Mouse (Mus musculus) CD8-positive naive resting alpha-beta T cell, adult 2 months (primary cell): ENCODE results near the gene Myo1a.
"Not testable (repeated sequence)": the region's sequence is repeated elsewhere in the genome, so short reads cannot be mapped to it uniquely, and the experiment has no call there.

Source experiments
- DNase-seq, 2 experiments: peaks; one replicate each; pipeline ENCODE4 v3.0.0; 2022; ENCODE audit warnings: low read depth in 2 of 2, low spot score in 2 of 2

Gene Myo1a

GRCm38 (mm10) chr10:127704766-127705220 is at the start of gene Myo1a:
Gene Myo1a (plus strand): TSS chr10:127705170.
- no peak for DNase-seq

- not testable (repeated sequence) for DNase-seq
Measured at GRCm38 (mm10) chr10:127657617-127658016, 47.4 kb upstream of the Myo1a start.

GRCm38 (mm10) chr10:127658076-127658475 is 46.9 kb upstream of the Myo1a start:
- no peak for DNase-seq

- no peak for DNase-seq
Measured at GRCm38 (mm10) chr10:127659551-127659950, 45.4 kb upstream of the Myo1a start.

- DNase-seq, result no peak
Measured at GRCm38 (mm10) chr10:127661291-127661914, 43.6 kb upstream of the Myo1a start.

- DNase-seq, result peak; percentile 51 to 59
Measured at GRCm38 (mm10) chr10:127661915-127662663, 42.9 kb upstream of the Myo1a start.

GRCm38 (mm10) chr10:127662666-127663253 is 42.2 kb upstream of the Myo1a start:
- DNase-seq, result peak in 1 of 2 experiments; percentile 29

GRCm38 (mm10) chr10:127663590-127663989 is 41.4 kb upstream of the Myo1a start:
- DNase-seq, result no peak

GRCm38 (mm10) chr10:127664166-127664565 is 40.8 kb upstream of the Myo1a start:
- no peak for DNase-seq

GRCm38 (mm10) chr10:127664891-127665290 is 40.1 kb upstream of the Myo1a start:
- DNase-seq, result no peak

- no peak for DNase-seq
Measured at GRCm38 (mm10) chr10:127665366-127666181, 39.4 kb upstream of the Myo1a start.

- DNase-seq, result peak; percentile 45 to 47
Measured at GRCm38 (mm10) chr10:127666501-127667268, 38.3 kb upstream of the Myo1a start, which contains the start of gene Nemp1. Gene Nemp1 (plus strand): TSS chr10:127666901.

GRCm38 (mm10) chr10:127667269-127668092 is 37.5 kb upstream of the Myo1a start:
- DNase-seq, result peak; percentile 41 to 43

- DNase-seq, result peak; percentile 67 to 77
Measured at GRCm38 (mm10) chr10:127668093-127669050, 36.6 kb upstream of the Myo1a start, which contains the start of gene Nab2. Gene Nab2 (minus strand): TSS chr10:127668568.

- no peak for DNase-seq
Measured at GRCm38 (mm10) chr10:127669170-127669569, 35.8 kb upstream of the Myo1a start.

- DNase-seq, result no peak
Measured at GRCm38 (mm10) chr10:127670185-127670584, 34.8 kb upstream of the Myo1a start.

GRCm38 (mm10) chr10:127671276-127671675 is 33.7 kb upstream of the Myo1a start:
- peak; percentile 48 to 67 for DNase-seq

- no peak for DNase-seq
Measured at GRCm38 (mm10) chr10:127674046-127674655, 30.8 kb upstream of the Myo1a start.
